Comparison of ENCODE assay signal across 8 mouse cellular contexts in genomic region chr1:103986867-103987266, GRCm38 (mm10).
DNase-seq lines count a peak whose midpoint lies in the region; ATAC-seq and TF ChIP-seq lines count a peak whose summit lies in the region.

No protein-coding gene starts in this region.

- POLR2A ChIA-PET in Patski (lab: Charles Lee) = no interaction called here

- no peak for TF ChIP-seq EP300 in heart, postnatal 0 days (IDR thresholded peaks at IDR 0.05; ENCODE audit: low read depth)

- CTCF ChIA-PET in Patski (lab: Charles Lee) = no interaction called here

- no peak overlapping the region for H3K27ac ChIP-seq in heart, postnatal 0 days (ENCODE audit: low read depth)
- no peak overlapping the region for H3K27ac ChIP-seq in hindbrain, embryonic 11.5 days (ENCODE audit: low read depth, low read length)
- H3K27ac ChIP-seq in midbrain, embryonic 12.5 days (replicated peaks) = no peak overlapping the region

- peak; percentile 65 for TF ChIP-seq CTCF in heart, postnatal 0 days (IDR thresholded peaks at IDR 0.05; ENCODE audit: low read depth)
- TF ChIP-seq CTCF in Patski (IDR thresholded peaks at IDR 0.05) = peak; percentile 21

- no peak overlapping the region for H3K9ac ChIP-seq in heart, postnatal 0 days (replicated peaks; ENCODE audit: low read depth, low read length)
- H3K9ac ChIP-seq in hindbrain, embryonic 11.5 days (ENCODE audit: low read depth, low read length) = no peak overlapping the region
- H3K9ac ChIP-seq in midbrain, embryonic 12.5 days (replicated peaks) = no peak overlapping the region

- ATAC-seq in heart, postnatal 0 days (ENCODE audit: insufficient read depth, low read depth) = no peak
- peak; percentile 17 for ATAC-seq in Patski
- ATAC-seq in hindbrain, embryonic 11.5 days (ENCODE audit: low FRiP score) = peak; percentile 67; the same call in 1 of the 2 replicates
- peak; percentile 80 for ATAC-seq in midbrain, embryonic 12.5 days (ENCODE audit: low FRiP score, low read depth)

- no peaks in the 10 kb centered on the region for H3K9me3 ChIP-seq in heart, postnatal 0 days (replicated peaks; ENCODE audit: control insufficient read depth, low read length)
- no peaks in the 10 kb centered on the region for H3K9me3 ChIP-seq in hindbrain, embryonic 11.5 days (ENCODE audit: control insufficient read depth, low read length)
- H3K9me3 ChIP-seq in midbrain, embryonic 12.5 days = no peaks in the 10 kb centered on the region

- intact Hi-C loops in heart, postnatal 14 days (cut with DNase I) = loop anchor here (2.0 kb wide), 1 partner anchor 958 kb away; no protein-coding TSS in a partner anchor

- no peaks in the 10 kb centered on the region for H3K27me3 ChIP-seq in heart, postnatal 0 days (ENCODE audit: control insufficient read depth, insufficient read depth, low read length)
- no peaks in the 10 kb centered on the region for H3K27me3 ChIP-seq in Patski
- H3K27me3 ChIP-seq in hindbrain, embryonic 11.5 days (ENCODE audit: control insufficient read depth, insufficient read depth, low read length) = no peaks in the 10 kb centered on the region
- no peaks in the 10 kb centered on the region for H3K27me3 ChIP-seq in midbrain, embryonic 12.5 days

- WGBS in heart, postnatal 0 days = 28% methylated on average over 1 of the region's 1 CpGs
- 28% methylated on average over 1 of the region's 1 CpGs for WGBS in hindbrain, embryonic 11.5 days
- WGBS in midbrain, embryonic 12.5 days = 29% methylated on average over 1 of the region's 1 CpGs

- no peaks in the 10 kb centered on the region for H3K36me3 ChIP-seq in heart, postnatal 0 days (replicated peaks; ENCODE audit: control insufficient read depth, insufficient read depth, low read length)
- H3K36me3 ChIP-seq in hindbrain, embryonic 11.5 days (ENCODE audit: control insufficient read depth, insufficient read depth, low read length) = no peaks in the 10 kb centered on the region
- H3K36me3 ChIP-seq in midbrain, embryonic 12.5 days = no peaks in the 10 kb centered on the region

- H3K4me3 ChIP-seq in heart, postnatal 0 days (ENCODE audit: low read depth, low read length) = no peak overlapping the region
- H3K4me3 ChIP-seq in hindbrain, embryonic 11.5 days (ENCODE audit: low read depth, low read length) = no peak overlapping the region
- no peak overlapping the region for H3K4me3 ChIP-seq in midbrain, embryonic 12.5 days

- H3K4me1 ChIP-seq in heart, postnatal 0 days (ENCODE audit: control insufficient read depth, insufficient read depth) = no peaks in the 10 kb centered on the region
- H3K4me1 ChIP-seq in hindbrain, embryonic 11.5 days (replicated peaks; ENCODE audit: control insufficient read depth, insufficient read depth, low read length) = no peaks in the 10 kb centered on the region
- no peaks in the 10 kb centered on the region for H3K4me1 ChIP-seq in midbrain, embryonic 12.5 days

- DNase-seq in heart, postnatal 0 days (ENCODE audit: low spot score) = peak; percentile 46
- DNase-seq in heart, postnatal 14 days = no peak
- DNase-seq in Patski (ENCODE audit: low read depth, low spot score) = no peak
- peak; percentile 41 for DNase-seq in hindbrain, embryonic 11.5 days (ENCODE audit: low spot score)
- no peak for DNase-seq in spleen, adult 12 weeks (ENCODE audit: low spot score)
- DNase-seq in thymus, postnatal 14 days = no peak
- no peak for DNase-seq in cerebellum, postnatal 36 days

- in situ Hi-C loops in Patski (cut with MboI; ENCODE audit: low pct_unique_long_range_greater_than_20kb) = loop anchor here (10.0 kb wide), 1 partner anchor 958 kb away; no protein-coding TSS in a partner anchor

- H3K4me2 ChIP-seq in heart, postnatal 0 days (ENCODE audit: low read depth, low read length) = no peak overlapping the region
- H3K4me2 ChIP-seq in hindbrain, embryonic 11.5 days (replicated peaks; ENCODE audit: low read depth, low read length) = no peak overlapping the region
- H3K4me2 ChIP-seq in midbrain, embryonic 12.5 days (replicated peaks) = no peak overlapping the region

Comparison
In these comparisons a context has a peak if more than half of its experiments do, and no peak if none do; other contexts are left out.
1. DNase-seq: peak in heart, postnatal 0 days (single experiment) and hindbrain, embryonic 11.5 days (single experiment); none in heart, postnatal 14 days (0 of 2), Patski (single experiment), spleen, adult 12 weeks (single experiment), thymus, postnatal 14 days (single experiment) and cerebellum, postnatal 36 days (0 of 2).